Mouse (Mus musculus) forebrain, postnatal 0 days (tissue): ENCODE measurements at regions not wholly inside any gene's neighbourhood (a gene's known extent, or its start where the extent isn't known, plus 50 kb on each side); places are given as distances from the start of the nearest gene placed in this dataset.

ENCODE experiments used
- ATAC-seq: fragments of 200-750 bp; cut with Nextera tagmentation; 2 replicates; pipeline ENCODE4 v1.8.0; 2017; ENCODE audit warnings: mild to moderate bottlenecking, moderate library complexity
- DNase-seq: peaks from one replicate; pipeline ENCODE4 v3.0.0-alpha.2; 2015
- H3K27ac ChIP-seq: fragments of 300-500 bp; sonication (generic); 2 replicates; pipeline ENCODE4 v1.5.1; 2014; ENCODE audit warnings: low read depth, mild to moderate bottlenecking, antibody characterized with exemption, low read length, moderate library complexity, mixed read lengths
- H3K27me3 ChIP-seq: fragments of 300-500 bp; sonication (generic); 2 replicates; pipeline ENCODE4 v1.6.1; 2014; ENCODE audit warnings: mild to moderate bottlenecking, low read length, mixed read lengths; ENCODE audit not compliant: insufficient read depth
- H3K36me3 ChIP-seq: fragments of 300-500 bp; sonication (generic); 2 replicates; pipeline ENCODE4 v1.6.1; 2014; ENCODE audit warnings: mild to moderate bottlenecking, moderate library complexity; ENCODE audit not compliant: insufficient read depth
- H3K4me1 ChIP-seq: fragments of 300-500 bp; sonication (generic); 2 replicates; pipeline ENCODE4 v1.6.1; 2014; ENCODE audit warnings: antibody characterized with exemption; ENCODE audit not compliant: insufficient read depth
- H3K4me2 ChIP-seq: fragments of 300-500 bp; sonication (generic); 2 replicates; pipeline ENCODE4 v1.6.1; 2014; ENCODE audit warnings: low read depth, mild to moderate bottlenecking, moderate library complexity
- H3K4me3 ChIP-seq: fragments of 300-500 bp; sonication (generic); 2 replicates; pipeline ENCODE4 v1.5.1; 2014; ENCODE audit warnings: low read depth, low read length, mixed read lengths
- H3K9ac ChIP-seq: fragments of 300-500 bp; sonication (generic); 2 replicates; pipeline ENCODE4 v1.6.1; 2014; ENCODE audit warnings: mild to moderate bottlenecking
- H3K9me3 ChIP-seq: fragments of 300-500 bp; sonication (generic); 2 replicates; pipeline ENCODE4 v1.6.1; 2016; ENCODE audit warnings: low read length
- CTCF ChIP-seq: sonication (generic); IDR thresholded peaks from 2 replicates; pipeline ENCODE4 v1.5.1; 2016; ENCODE audit warnings: antibody characterized with exemption, control low read depth, low read depth
- WGBS: fragments of 180-500 bp; shearing (Covaris S2); extraction: QIAGEN DNeasy Blood & Tissue Kit; methylation state at CpG from one replicate; pipeline ENCODE4 v1.1.7; 2014; 5-methylcytosine and 5-hydroxymethylcytosine counted together

DNA sequence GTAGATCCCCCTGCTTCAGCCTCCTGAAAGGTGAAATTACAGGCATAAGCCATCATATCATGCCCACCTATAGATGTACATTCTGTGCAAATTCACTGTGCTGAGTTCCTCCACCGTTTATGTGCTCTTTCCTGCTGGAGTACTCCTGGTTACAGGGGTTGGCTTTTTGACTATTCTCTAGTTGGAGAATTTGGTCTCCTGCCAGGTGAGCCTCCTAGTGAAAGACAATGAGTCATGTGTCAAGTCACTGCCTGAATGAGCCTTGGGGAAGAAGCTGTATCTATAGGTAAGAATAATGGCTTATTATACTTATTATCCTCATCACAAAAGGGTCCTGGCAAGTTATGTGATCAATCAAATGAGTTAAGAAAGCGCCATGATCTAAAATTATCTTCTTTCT lies 230.5 kb upstream of the Eci2 start:
- Histone ChIP-seq H3K27me3 (no peaks in the 10 kb centered on the region), H3K4me1 (no peaks in the 10 kb centered on the region), H3K4me3 (no peak overlapping the region), H3K4me2 (no peak overlapping the region), H3K9me3 (no peaks in the 10 kb centered on the region), H3K9ac (no peak overlapping the region), H3K27ac (no peak overlapping the region), H3K36me3 (no peaks in the 10 kb centered on the region)
- ATAC-seq (peak; percentile 50; the same call in 1 of the 2 replicates), DNase-seq (peak; percentile 17)
- WGBS: 43% methylated on average over 2 of the region's 2 CpGs
- no peak for TF ChIP-seq CTCF

DNA sequence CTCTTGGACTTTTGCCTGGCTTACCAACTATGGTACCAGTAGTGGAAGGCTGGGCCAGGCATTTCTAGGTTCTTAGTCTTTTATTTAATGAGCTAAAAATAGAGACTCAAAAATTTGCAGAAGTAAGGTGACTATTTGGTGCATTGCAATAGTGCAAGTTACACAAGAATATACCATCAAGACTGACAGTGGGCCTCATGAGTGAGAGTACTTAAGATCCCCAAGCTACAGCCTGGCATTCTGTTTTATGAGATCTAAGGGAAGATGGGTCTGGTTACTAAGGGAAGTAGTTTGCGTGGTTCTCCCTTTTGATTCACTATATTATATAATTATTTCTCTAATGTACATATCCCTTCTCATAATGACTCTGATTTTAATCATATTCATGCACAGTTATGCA lies 231.8 kb upstream of the Eci2 start:
- Histone ChIP-seq H3K4me3 (no peak overlapping the region), H3K4me2 (no peak overlapping the region), H3K27ac (no peak overlapping the region), H3K27me3 (no peaks in the 10 kb centered on the region), H3K36me3 (no peaks in the 10 kb centered on the region), H3K9me3 (no peaks in the 10 kb centered on the region), H3K9ac (no peak overlapping the region), H3K4me1 (no peaks in the 10 kb centered on the region)
- no peak for TF ChIP-seq CTCF
- WGBS: 100% methylated on average over 1 of the region's 1 CpGs
- no peak for ATAC-seq
- DNase-seq: no peak

DNA sequence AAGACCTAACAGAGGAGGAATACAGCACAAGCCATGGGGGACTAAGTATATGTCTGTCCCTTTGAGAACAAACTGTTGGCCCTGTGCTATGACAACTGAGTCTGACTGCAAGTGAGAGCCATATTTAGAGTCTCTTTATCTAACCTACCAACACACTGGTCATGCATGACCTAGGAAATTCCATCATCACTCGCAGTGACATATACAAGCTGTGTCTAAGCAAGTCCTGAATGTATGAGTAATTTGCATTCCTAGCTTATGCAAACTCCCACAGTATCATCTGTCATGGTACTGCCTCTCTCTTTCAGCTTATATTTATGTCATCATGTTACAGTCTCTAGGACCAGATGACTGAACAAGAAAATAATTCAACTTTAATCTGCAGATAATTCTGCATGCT lies 257.1 kb upstream of the Eci2 start:
- ATAC-seq (peak; percentile 63), DNase-seq (no peak)
- Histone ChIP-seq H3K27me3 (no peaks in the 10 kb centered on the region), H3K4me3 (no peak overlapping the region), H3K4me1 (no peaks in the 10 kb centered on the region), H3K4me2 (no peak overlapping the region), H3K27ac (no peak overlapping the region), H3K9me3 (no peaks in the 10 kb centered on the region), H3K9ac (no peak overlapping the region), H3K36me3 (no peaks in the 10 kb centered on the region)
- WGBS: 95% methylated on average over 1 of the region's 1 CpGs
- TF ChIP-seq CTCF: no peak

DNA sequence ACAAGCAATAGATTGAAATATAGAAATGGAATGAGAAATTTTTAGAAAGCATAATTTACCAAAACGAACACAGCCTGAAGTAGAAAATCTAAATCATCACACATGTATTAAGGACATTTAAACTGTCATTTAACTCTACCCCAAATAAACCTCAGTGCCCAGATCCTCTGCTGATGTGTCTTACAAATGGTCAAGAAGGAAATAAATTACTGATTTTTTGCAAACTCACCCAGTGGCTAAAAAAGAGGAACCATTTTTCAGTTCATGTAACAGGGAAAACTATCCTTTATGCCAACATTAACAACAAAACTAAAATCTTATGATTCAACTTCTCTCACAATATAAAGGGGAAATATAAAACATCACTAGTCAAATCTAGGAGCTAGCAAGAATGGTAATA lies 275.2 kb upstream of the Eci2 start:
- no peak overlapping the region for H3K27ac ChIP-seq
- H3K9me3 ChIP-seq: no peaks in the 10 kb centered on the region
- H3K4me1 ChIP-seq: no peaks in the 10 kb centered on the region
- no peaks in the 10 kb centered on the region for H3K36me3 ChIP-seq
- H3K9ac ChIP-seq: no peak overlapping the region
- TF ChIP-seq CTCF: no peak
- WGBS: 80% methylated on average over 1 of the region's 1 CpGs
- no peaks in the 10 kb centered on the region for H3K27me3 ChIP-seq
- ATAC-seq: no peak
- DNase-seq: no peak
- H3K4me3 ChIP-seq: no peak overlapping the region
- no peak overlapping the region for H3K4me2 ChIP-seq

DNA sequence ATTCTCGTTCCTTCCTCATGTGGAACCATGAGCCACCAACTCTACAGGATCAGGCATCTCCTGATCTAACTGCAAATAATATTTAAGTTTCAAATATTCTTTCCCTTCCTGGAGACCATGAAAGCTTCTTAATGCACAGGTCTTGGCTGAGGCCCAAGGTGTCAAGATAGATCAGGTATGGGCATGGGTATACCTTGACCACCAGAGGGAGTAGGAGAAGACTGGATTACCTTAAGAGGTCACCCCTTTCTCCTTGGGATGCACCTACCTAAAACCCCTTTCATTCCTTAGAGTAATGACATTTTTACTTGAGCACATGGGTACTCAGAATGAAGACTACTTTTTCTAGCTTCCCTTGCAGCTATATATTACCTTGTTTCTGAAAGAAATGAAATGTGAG lies 289.9 kb upstream of the Eci2 start:
- H3K36me3 ChIP-seq: no peaks in the 10 kb centered on the region
- H3K9ac ChIP-seq: no peak overlapping the region
- no peak for DNase-seq
- H3K4me2 ChIP-seq: no peak overlapping the region
- no peaks in the 10 kb centered on the region for H3K9me3 ChIP-seq
- no peaks in the 10 kb centered on the region for H3K4me1 ChIP-seq
- no peak overlapping the region for H3K27ac ChIP-seq
- TF ChIP-seq CTCF: no peak
- 95% methylated on average over 1 of the region's 1 CpGs for WGBS
- ATAC-seq: no peak
- H3K4me3 ChIP-seq: no peak overlapping the region
- no peaks in the 10 kb centered on the region for H3K27me3 ChIP-seq

DNA sequence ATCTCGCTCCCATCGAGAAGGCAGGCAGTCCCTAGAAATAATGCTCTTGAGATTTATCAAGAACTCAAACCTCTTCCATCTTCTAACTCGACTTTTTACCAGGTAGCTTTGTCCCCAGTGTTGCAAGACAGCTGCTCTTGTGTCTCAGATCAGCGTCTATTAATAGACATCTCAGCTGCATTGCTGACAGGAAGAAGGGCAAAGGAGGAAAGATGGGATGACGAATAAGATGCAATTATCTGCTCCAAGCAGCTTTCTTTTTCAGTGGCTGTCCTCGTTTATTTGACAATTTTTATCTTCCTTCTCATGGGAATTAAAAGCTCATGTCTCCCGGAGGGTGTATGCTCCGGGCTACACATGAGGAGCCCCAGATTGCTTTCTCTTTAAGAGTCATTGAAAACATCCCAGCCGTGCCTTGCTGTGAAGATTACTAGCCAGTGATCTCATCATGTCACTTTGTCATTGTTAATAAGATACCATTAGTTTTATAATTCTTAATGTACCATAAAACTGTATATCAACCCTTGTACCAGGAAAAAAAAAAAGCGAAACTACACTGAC lies 299.9 kb upstream of the Eci2 start:
- WGBS: 51% methylated on average over 10 of the region's 10 CpGs
- DNase-seq: peak; percentile 14

DNA sequence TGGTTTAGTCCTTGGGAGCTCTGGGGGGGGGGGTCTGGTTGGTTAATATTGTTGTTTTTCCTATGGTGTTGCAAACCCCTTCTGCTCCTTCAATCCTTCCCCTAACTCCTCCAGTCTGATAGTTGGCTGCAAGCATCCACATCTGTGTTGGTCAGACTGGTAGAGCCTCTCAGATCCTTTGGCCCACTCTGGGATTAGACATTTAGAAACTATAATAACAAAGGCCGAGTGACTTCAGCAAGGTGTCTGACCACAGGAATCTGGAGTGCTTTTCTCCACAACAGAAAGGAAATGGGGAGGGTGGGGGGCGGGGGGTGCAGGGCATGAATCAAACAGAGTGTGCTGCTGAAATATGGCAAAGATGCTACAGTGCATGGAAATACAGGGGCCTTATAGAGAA lies 301.4 kb upstream of the Eci2 start:
- Histone ChIP-seq H3K27ac (no peak overlapping the region), H3K4me3 (no peak overlapping the region), H3K9ac (no peak overlapping the region), H3K9me3 (no peaks in the 10 kb centered on the region), H3K4me1 (no peaks in the 10 kb centered on the region), H3K27me3 (no peaks in the 10 kb centered on the region), H3K36me3 (no peaks in the 10 kb centered on the region), H3K4me2 (no peak overlapping the region)
- no peak for TF ChIP-seq CTCF
- no peak for ATAC-seq
- 80% methylated on average over 2 of the region's 2 CpGs for WGBS
- DNase-seq: no peak

More for the DNA sequence above, 299.9 kb upstream of the Eci2 start:
- no peak for TF ChIP-seq CTCF
- Histone ChIP-seq H3K36me3 (no peaks in the 10 kb centered on the region), H3K27me3 (no peaks in the 10 kb centered on the region), H3K27ac (peak overlapping the region; percentile 35; the same call in 1 of the 2 replicates), H3K9me3 (no peaks in the 10 kb centered on the region), H3K4me3 (no peak overlapping the region), H3K9ac (no peak overlapping the region), H3K4me2 (no peak overlapping the region), H3K4me1 (no peaks in the 10 kb centered on the region)
- ATAC-seq: peak; percentile 69
